Mouse (Mus musculus) right cerebral cortex, postnatal 14 days (tissue): ENCODE data around the gene Rras2.
A peak's percentile ranks its signal among the peaks of the same experiment; 100 is the strongest.

Experiments
- DNase-seq: peaks from one replicate; pipeline ENCODE4 v3.0.0; 2022

Gene Rras2

GRCm38 (mm10) chr7:114070458-114070840 is 47.1 kb downstream of the Rras2 start:
- DNase-seq: no peak

- DNase-seq: no peak
Observed at GRCm38 (mm10) chr7:114069726-114070457, 47.7 kb downstream of the Rras2 start.

- no peak for DNase-seq
Observed at GRCm38 (mm10) chr7:114068956-114069533, 48.5 kb downstream of the Rras2 start.

GRCm38 (mm10) chr7:114066529-114067178 is 50.9 kb downstream of the Rras2 start:
- peak; percentile 76 for DNase-seq

GRCm38 (mm10) chr7:114065407-114066185 is 52.0 kb downstream of the Rras2 start:
- DNase-seq: no peak

- no peak for DNase-seq
Observed at GRCm38 (mm10) chr7:114063966-114064365, 53.6 kb downstream of the Rras2 start.

- DNase-seq: no peak
Observed at GRCm38 (mm10) chr7:114063534-114063933, 54.0 kb downstream of the Rras2 start.

- no peak for DNase-seq
Observed at GRCm38 (mm10) chr7:114062451-114062850, 55.1 kb downstream of the Rras2 start.

GRCm38 (mm10) chr7:114060445-114060844 is 57.1 kb downstream of the Rras2 start:
- no peak for DNase-seq

- no peak for DNase-seq
Observed at GRCm38 (mm10) chr7:114058927-114059441, 58.6 kb downstream of the Rras2 start.

- no peak for DNase-seq
Observed at GRCm38 (mm10) chr7:114058166-114058565, 59.4 kb downstream of the Rras2 start.

- DNase-seq: no peak
Observed at GRCm38 (mm10) chr7:114053720-114054119, 63.9 kb downstream of the Rras2 start.

- DNase-seq: no peak
Observed at GRCm38 (mm10) chr7:114045814-114046213, 71.8 kb downstream of the Rras2 start.

GRCm38 (mm10) chr7:114043929-114044549 is 73.5 kb downstream of the Rras2 start:
- DNase-seq: no peak

GRCm38 (mm10) chr7:114042973-114043928 is 74.3 kb downstream of the Rras2 start:
- no peak for DNase-seq

GRCm38 (mm10) chr7:114041349-114041748 is 76.2 kb downstream of the Rras2 start:
- DNase-seq: no peak

GRCm38 (mm10) chr7:114037237-114037636 is 80.3 kb downstream of the Rras2 start:
- DNase-seq: peak; percentile 17

GRCm38 (mm10) chr7:114029596-114029995 is 88.0 kb downstream of the Rras2 start:
- DNase-seq: peak; percentile 26

- no peak for DNase-seq
Observed at GRCm38 (mm10) chr7:114028828-114029227, 88.8 kb downstream of the Rras2 start.

GRCm38 (mm10) chr7:114027406-114027805 is 90.2 kb downstream of the Rras2 start:
- no peak for DNase-seq

GRCm38 (mm10) chr7:114026923-114027322 is 90.7 kb downstream of the Rras2 start:
- DNase-seq: no peak
